In the genomic region with DNA sequence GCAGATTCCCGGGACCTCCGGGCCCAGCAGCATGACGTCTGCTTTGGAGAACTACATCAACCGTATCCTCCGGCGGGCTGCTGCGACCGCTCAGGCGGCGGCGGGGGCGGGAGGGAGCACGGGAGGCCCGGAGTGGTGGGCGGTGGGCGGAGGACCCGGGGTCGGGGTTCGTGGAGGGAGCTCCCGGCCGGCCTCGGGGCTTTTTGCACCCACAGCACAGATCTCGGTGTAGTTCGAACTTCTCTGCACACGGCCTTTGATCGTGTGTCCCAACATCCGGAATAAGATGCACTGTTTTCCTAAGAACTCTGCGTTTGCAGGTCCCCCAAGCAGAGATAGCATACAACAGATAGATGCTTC, we compare ENCODE assay signal across 8 mouse cellular contexts. TPM values are rescaled to one million over a fixed set of nuclear protein-coding genes. Genes with fewer than 3 reads are reported as not detected.
DNase-seq lines count a peak whose midpoint lies in the region; ATAC-seq and TF ChIP-seq lines count a peak whose summit lies in the region.

No protein-coding gene starts in this region.

- H3K4me2 ChIP-seq in embryonic facial prominence, embryonic 13.5 days = peak overlapping the region; percentile 65
- H3K4me2 ChIP-seq in intestine, embryonic 16.5 days (ENCODE audit: low read depth, low read length) = peak overlapping the region; percentile 62

- peak; percentile 75 for ATAC-seq in embryonic facial prominence, embryonic 13.5 days (ENCODE audit: insufficient number of reproducible peaks, insufficient read depth, low FRiP score, low TSS enrichment, low read depth)
- peak; percentile 72 for ATAC-seq in intestine, embryonic 16.5 days
- peak; percentile 16; the same call in 1 of the 2 replicates for ATAC-seq in neutrophil, adult 5-6 weeks (ENCODE audit: extremely low read depth, insufficient number of reproducible peaks, low FRiP score, poor library complexity, severe bottlenecking)
- ATAC-seq in frontal cortex, adult (ENCODE audit: low TSS enrichment) = no peak; the same call in 1 of the 2 replicates
- ATAC-seq in monocyte, adult 5-6 weeks (replicated peaks; ENCODE audit: insufficient number of reproducible peaks, low FRiP score, low TSS enrichment, poor library complexity, severe bottlenecking) = no peak; the same call in 1 of the 2 replicates

- H3K79me2 ChIP-seq in liver, adult 2 months (ENCODE audit: control insufficient read depth, insufficient read depth, low read length) = no peaks in the 10 kb centered on the region

- no peak for TF ChIP-seq POLR2A in liver, adult 2 months (IDR thresholded peaks at IDR 0.05; ENCODE audit: extremely low read depth, insufficient read depth, low read length)

- H3K4me1 ChIP-seq in liver, adult 2 months (ENCODE audit: control insufficient read depth, insufficient read depth, low read length) = peaks cover 7% of the 10 kb centered on the region; the same call in 1 of the 2 replicates
- H3K4me1 ChIP-seq in embryonic facial prominence, embryonic 13.5 days = peaks cover 7% of the 10 kb centered on the region
- H3K4me1 ChIP-seq in intestine, embryonic 16.5 days (ENCODE audit: control insufficient read depth, insufficient read depth, low read length) = peaks cover 6% of the 10 kb centered on the region; the same call in 1 of the 2 replicates

- no peak overlapping the region for H3K27ac ChIP-seq in liver, adult 2 months (replicated peaks; ENCODE audit: insufficient read depth, low read depth, low read length)
- H3K27ac ChIP-seq in embryonic facial prominence, embryonic 13.5 days = peak overlapping the region; percentile 95
- H3K27ac ChIP-seq in intestine, embryonic 16.5 days (ENCODE audit: low read length) = peak overlapping the region; percentile 91

- intact Hi-C loops in left cerebral cortex, postnatal 10 days (cut with DNase I) = no loop called here

- peaks cover 8% of the 10 kb centered on the region for H3K36me3 ChIP-seq in liver, adult 2 months (ENCODE audit: control insufficient read depth, insufficient read depth, low read length)
- peaks cover 17% of the 10 kb centered on the region for H3K36me3 ChIP-seq in embryonic facial prominence, embryonic 13.5 days
- no peaks in the 10 kb centered on the region; the same call in 1 of the 2 replicates for H3K36me3 ChIP-seq in intestine, embryonic 16.5 days (ENCODE audit: control insufficient read depth, insufficient read depth, low read length)

- peak; percentile 20 for DNase-seq in liver, adult 2 months (ENCODE audit: extremely low read depth, low read depth, low spot score)
- DNase-seq in liver = no peak
- no peak for DNase-seq in left cerebral cortex, postnatal 10 days (ENCODE audit: extremely low spot score in 1 of 2, low spot score in 2 of 2)

- no peak for TF ChIP-seq CTCF in liver, adult 2 months (IDR thresholded peaks at IDR 0.05; ENCODE audit: low read depth, low read length)

- H3K9me3 ChIP-seq in embryonic facial prominence, embryonic 13.5 days = no peaks in the 10 kb centered on the region
- no peaks in the 10 kb centered on the region for H3K9me3 ChIP-seq in intestine, embryonic 16.5 days (ENCODE audit: control insufficient read depth, low read length)

- WGBS in liver, adult 2 months = 0% methylated on average over 27 of the region's 28 CpGs
- 1% methylated on average over 28 of the region's 28 CpGs for WGBS in embryonic facial prominence, embryonic 13.5 days
- under 1% methylated on average over 28 of the region's 28 CpGs for WGBS in intestine, embryonic 16.5 days

- H3K27me3 ChIP-seq in liver, adult 2 months (ENCODE audit: control insufficient read depth, insufficient read depth, low read length) = no peaks in the 10 kb centered on the region
- H3K27me3 ChIP-seq in embryonic facial prominence, embryonic 13.5 days = no peaks in the 10 kb centered on the region
- H3K27me3 ChIP-seq in intestine, embryonic 16.5 days (replicated peaks; ENCODE audit: control insufficient read depth, insufficient read depth, low read length) = no peaks in the 10 kb centered on the region

- peak overlapping the region; percentile 87 for H3K4me3 ChIP-seq in liver, adult 2 months (ENCODE audit: insufficient read depth, low read depth, low read length)
- peak overlapping the region; percentile 69 for H3K4me3 ChIP-seq in embryonic facial prominence, embryonic 13.5 days
- H3K4me3 ChIP-seq in intestine, embryonic 16.5 days (ENCODE audit: low read length) = peak overlapping the region; percentile 89

- H3K9ac ChIP-seq in liver, adult 2 months (ENCODE audit: low read depth, low read length) = peak overlapping the region; percentile 83
- peak overlapping the region; percentile 96 for H3K9ac ChIP-seq in embryonic facial prominence, embryonic 13.5 days
- peak overlapping the region; percentile 97 for H3K9ac ChIP-seq in intestine, embryonic 16.5 days (ENCODE audit: low read depth, low read length)

RNA-seq across cellular contexts. Expression of a gene that starts 0.3 kb away (rescaled TPM):
- 11.5 and 14.6 TPM in 2 replicates for total RNA-seq in liver, adult 2 months (2014; rRNA removed)
- polyA plus RNA-seq in liver, adult 2 months (2012; rRNA removed) = 5.3 and 6.1 TPM in 2 replicates
- polyA plus RNA-seq in embryonic facial prominence, embryonic 13.5 days (2015; fragmentation: Nextera tagmentation; extraction: Ambion mirVana) = 197 and 213 TPM in 2 replicates
- 135 and 140 TPM in 2 replicates for polyA plus RNA-seq in intestine, embryonic 16.5 days (2015; fragmentation: Nextera tagmentation; extraction: Ambion mirVana)
- total RNA-seq in neutrophil, adult 5-6 weeks (2017) = 38.3 and 50.4 TPM in 2 replicates
- 79.2 to 89.0 TPM (median 80.1 TPM) in 3 replicates for total RNA-seq in monocyte, adult 5-6 weeks (2017)
- 10 to 100 TPM; 34.1 to 36.4 TPM for total RNA-seq in left cerebral cortex, postnatal 10 days (2021)

RNA-seq across cellular contexts. Expression of a gene that starts 17.4 kb away (rescaled TPM):
- total RNA-seq in liver, adult 2 months (2014; rRNA removed) = not detected in 2 replicates
- not detected in 2 replicates for polyA plus RNA-seq in liver, adult 2 months (2012; rRNA removed)
- 0.18 TPM in 1 of 2 replicates, not detected in the other for polyA plus RNA-seq in embryonic facial prominence, embryonic 13.5 days (2015; fragmentation: Nextera tagmentation; extraction: Ambion mirVana)
- polyA plus RNA-seq in intestine, embryonic 16.5 days (2015; fragmentation: Nextera tagmentation; extraction: Ambion mirVana) = not detected in 2 replicates
- not detected in 2 replicates for total RNA-seq in neutrophil, adult 5-6 weeks (2017)
- 2.3 TPM in 1 of 3 replicates, not detected in the others for total RNA-seq in monocyte, adult 5-6 weeks (2017)
- total RNA-seq in left cerebral cortex, postnatal 10 days (2021) = under 1 TPM in 1 of 2 experiments, not detected in 1; 0.39 TPM

Comparison
In these comparisons a context has a peak if more than half of its experiments do, and no peak if none do; other contexts are left out.
1. ATAC-seq: peak in embryonic facial prominence, embryonic 13.5 days (single experiment), intestine, embryonic 16.5 days (single experiment) and neutrophil, adult 5-6 weeks (single experiment); none in frontal cortex, adult (single experiment) and monocyte, adult 5-6 weeks (single experiment).
2. Peak in every context shown above with its lines, with median percentiles within 50 percentile points of each other: H3K4me3 ChIP-seq and H3K9ac ChIP-seq.